Mouse (Mus musculus) heart, embryonic 14.5 days (tissue): ENCODE data around the gene Nemp2. TPM values are rescaled to one million over a fixed set of nuclear protein-coding genes. Genes with fewer than 3 reads are reported as not detected.
"Not testable (repeated sequence)": the region's sequence is repeated elsewhere in the genome, so short reads cannot be mapped to it uniquely, and the experiment has no call there.

Experiments
- ATAC-seq: fragments of 200-750 bp; cut with Nextera tagmentation; 2 replicates; pipeline ENCODE4 v1.8.0; 2017; ENCODE audit warnings: low read depth, moderate TSS enrichment; ENCODE audit not compliant: insufficient number of reproducible peaks, insufficient read depth, low FRiP score
- H3K27ac ChIP-seq, 2 experiments: fragments of 200-500 bp in 1 of 2; fragments of 300-500 bp in 1 of 2; sonication (generic) in 1 of 2; replicated peaks in 1 of 2; 2 replicates each; pipeline ENCODE4 v1.5.1; 2012 to 2014; ENCODE audit warnings: low read depth in 2 of 2, low read length in 2 of 2, control low read depth in 1 of 2, mild to moderate bottlenecking in 1 of 2, mixed read lengths in 1 of 2; ENCODE audit not compliant: control insufficient read depth in 1 of 2, insufficient read depth in 1 of 2
- H3K27me3 ChIP-seq: fragments of 300-500 bp; sonication (generic); 2 replicates; pipeline ENCODE4 v1.6.1; 2014; ENCODE audit warnings: mild to moderate bottlenecking, low read length, control low read depth; ENCODE audit not compliant: control insufficient read depth, insufficient read depth
- H3K36me3 ChIP-seq: fragments of 300-500 bp; sonication (generic); 2 replicates; pipeline ENCODE4 v1.6.1; 2014; ENCODE audit warnings: mild to moderate bottlenecking, control low read depth, low read length, mixed read lengths; ENCODE audit not compliant: control insufficient read depth, insufficient read depth
- H3K4me1 ChIP-seq, 2 experiments: fragments of 200-500 bp in 1 of 2; fragments of 300-500 bp in 1 of 2; sonication (generic) in 1 of 2; 2 replicates each; pipeline ENCODE4 v1.6.1; 2012 to 2014; ENCODE audit warnings: low read length in 2 of 2, control low read depth in 1 of 2, mixed read lengths in 1 of 2; ENCODE audit not compliant: control insufficient read depth in 2 of 2, insufficient read depth in 2 of 2
- H3K4me2 ChIP-seq: fragments of 300-500 bp; sonication (generic); 2 replicates; pipeline ENCODE4 v1.6.1; 2014; ENCODE audit warnings: mild to moderate bottlenecking, low read length
- H3K4me3 ChIP-seq, 2 experiments: fragments of 200-500 bp in 1 of 2; fragments of 300-500 bp in 1 of 2; sonication (generic) in 1 of 2; 2 replicates each; pipeline ENCODE4 v1.5.1; 2012 to 2014; ENCODE audit warnings: low read length in 2 of 2, mild to moderate bottlenecking in 2 of 2, control low read depth in 1 of 2, low read depth in 1 of 2, moderate library complexity in 1 of 2; ENCODE audit not compliant: control insufficient read depth in 1 of 2, insufficient read depth in 1 of 2
- H3K9ac ChIP-seq: fragments of 300-500 bp; sonication (generic); 2 replicates; pipeline ENCODE4 v1.6.1; 2014; ENCODE audit warnings: mild to moderate bottlenecking, low read length
- H3K9me3 ChIP-seq: fragments of 300-500 bp; sonication (generic); 2 replicates; pipeline ENCODE4 v1.6.1; 2016; ENCODE audit warnings: low read length, control low read depth; ENCODE audit not compliant: control insufficient read depth
- WGBS: fragments of 180-500 bp; shearing (Covaris S2); extraction: QIAGEN DNeasy Blood & Tissue Kit; methylation state at CpG from one replicate; pipeline ENCODE4 v1.1.7; 2014; 5-methylcytosine and 5-hydroxymethylcytosine counted together
- polyA plus RNA-seq: library from polyadenylated mRNA; unstranded; fragments of >200 nt; fragmentation: Nextera tagmentation; extraction: Ambion mirVana; gene quantifications from 2 replicates; pipeline ENCODE4 v1.2.1, GENCODE M21; 2014

Nemp2 gene
- polyA plus RNA-seq, 1 experiment from 2014 or later = 5.6 TPM

DNA sequence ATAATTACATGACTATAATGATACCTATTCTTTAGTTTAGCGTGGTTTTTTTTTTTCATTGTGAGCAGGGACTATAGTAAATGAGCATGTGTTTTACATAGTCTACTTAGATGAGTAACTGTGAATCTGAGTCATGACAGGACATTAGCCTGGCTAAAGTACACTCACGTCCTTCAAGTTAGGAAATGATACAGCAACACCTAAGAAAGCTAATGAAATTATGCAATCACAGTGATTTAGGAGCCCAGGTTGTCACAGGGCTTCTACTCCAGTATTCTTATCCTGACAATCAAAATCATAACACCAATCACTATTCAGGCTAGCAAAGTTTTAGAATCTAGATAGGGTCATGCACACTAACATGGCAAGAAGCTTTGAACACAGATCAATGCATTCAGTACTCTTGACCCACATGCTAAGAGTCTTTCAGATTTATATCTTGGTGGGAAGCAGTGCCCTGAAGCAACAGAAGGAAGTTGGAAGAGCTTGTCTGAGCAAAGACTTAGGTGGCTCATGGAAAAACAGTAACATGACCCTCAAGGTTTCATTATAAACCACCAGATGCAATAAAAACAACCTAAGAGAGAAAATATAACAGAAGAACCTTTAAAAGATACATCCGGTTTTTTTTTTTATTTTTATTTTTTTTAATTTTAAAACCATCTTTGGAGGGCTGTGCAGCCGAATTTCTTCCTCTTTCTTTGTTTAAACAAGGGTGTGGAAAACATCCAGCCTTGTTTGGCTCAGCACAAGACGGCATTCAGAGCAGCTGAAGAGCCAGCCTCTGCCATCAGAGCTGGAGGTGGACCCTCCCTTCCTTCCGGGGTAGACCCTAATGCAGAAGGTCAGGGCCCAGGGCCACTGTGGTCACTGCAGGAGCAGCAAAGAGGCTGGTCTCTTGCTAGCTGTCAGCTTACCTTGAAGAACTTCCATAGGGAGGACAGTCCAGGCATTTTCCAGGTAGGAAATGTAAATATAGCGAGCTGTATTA, 45.4 kb downstream of the Nemp2 start:
- no peak overlapping the region for H3K4me3 ChIP-seq
- H3K4me2 ChIP-seq = 0 out of 2 replicates have a peak overlapping the region, but pooled peaks have one; percentile 6
- no peaks in the 10 kb centered on the region for H3K36me3 ChIP-seq
- no peak overlapping the region for H3K9ac ChIP-seq
- H3K9me3 ChIP-seq = peaks cover 5% of the 10 kb centered on the region; the same call in 1 of the 2 replicates
- WGBS = 44% methylated on average over 7 of the region's 7 CpGs
- H3K4me1 ChIP-seq = peaks cover 10 to 17% of the 10 kb centered on the region in 2 experiments
- H3K27ac ChIP-seq = peak overlapping the region; percentile 92 to 96
- ATAC-seq = peak; percentile 61
- H3K27me3 ChIP-seq = no peaks in the 10 kb centered on the region

DNA sequence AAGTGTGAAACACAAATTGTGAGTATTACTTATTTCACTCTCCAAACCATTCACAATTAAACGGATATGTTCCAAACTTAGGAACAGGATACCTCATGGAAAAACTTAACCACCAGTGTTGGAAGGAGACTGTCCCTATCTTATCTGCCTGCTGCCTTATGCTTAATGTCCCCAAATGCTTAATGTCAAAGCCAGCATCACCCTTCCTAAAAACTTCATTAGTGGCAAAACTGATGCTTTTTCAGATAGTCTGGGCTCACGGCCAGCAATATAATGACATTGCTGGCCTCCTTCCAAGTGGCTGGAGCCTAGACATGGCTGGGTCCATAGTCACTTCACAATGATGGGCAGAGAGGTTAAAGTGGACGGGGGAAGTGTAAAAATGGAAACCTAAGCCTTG, 46.1 kb downstream of the Nemp2 start:
- 0 out of 2 replicates have a peak overlapping the region, but pooled peaks have one; percentile 6 for H3K4me2 ChIP-seq
- H3K4me1 ChIP-seq = peaks cover 10 to 17% of the 10 kb centered on the region in 2 experiments
- 3% methylated on average over 3 of the region's 3 CpGs for WGBS
- ATAC-seq = peak; percentile 85
- no peak overlapping the region for H3K9ac ChIP-seq
- H3K27ac ChIP-seq = peak overlapping the region; percentile 92 to 96; a peak in 3 of 4 replicates
- H3K27me3 ChIP-seq = no peaks in the 10 kb centered on the region
- H3K4me3 ChIP-seq = no peak overlapping the region
- H3K36me3 ChIP-seq = no peaks in the 10 kb centered on the region
- H3K9me3 ChIP-seq = peaks cover 4% of the 10 kb centered on the region; the same call in 1 of the 2 replicates

DNA sequence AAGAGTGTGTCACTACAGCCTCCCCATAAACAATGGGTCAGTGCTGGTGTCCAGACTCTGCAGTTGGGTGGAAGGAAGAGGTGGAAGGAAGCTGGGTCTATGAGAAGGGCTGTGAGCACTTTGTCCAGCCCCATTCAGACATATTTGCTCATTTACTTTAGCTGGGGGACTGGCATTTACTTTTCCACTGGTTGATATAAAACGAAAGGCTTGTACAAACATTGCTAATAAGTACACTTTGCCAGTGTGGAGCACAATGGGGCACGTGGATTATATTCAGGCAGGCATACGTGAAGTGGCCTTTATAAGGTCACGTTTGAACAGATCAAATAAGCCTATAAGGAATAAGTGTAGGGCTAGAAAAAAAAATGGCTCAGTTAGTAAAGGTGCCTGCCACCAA, 53.0 kb downstream of the Nemp2 start:
- WGBS = 68% methylated on average over 4 of the region's 4 CpGs

DNA sequence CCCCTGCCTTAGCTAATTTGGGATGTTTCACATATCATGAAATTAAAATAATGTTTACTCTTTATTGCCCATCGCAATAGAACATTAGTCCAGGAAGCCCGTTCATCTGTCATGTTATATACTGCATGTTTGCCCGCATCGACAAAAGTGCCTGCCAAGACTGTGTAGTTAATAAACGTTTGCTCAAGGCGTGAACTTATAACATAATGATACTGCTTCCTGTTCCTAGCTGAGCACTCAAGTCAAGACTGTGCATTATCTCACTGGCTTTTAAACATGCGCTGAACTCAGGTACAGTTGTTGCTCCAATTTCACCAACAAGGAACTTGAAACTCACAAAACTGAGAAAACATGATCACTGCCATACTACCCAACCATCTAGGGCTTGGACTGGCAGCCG, 57.1 kb downstream of the Nemp2 start:
- no peaks in the 10 kb centered on the region for H3K36me3 ChIP-seq
- no peak overlapping the region for H3K4me2 ChIP-seq
- WGBS = 87% methylated on average over 8 of the region's 8 CpGs
- H3K4me3 ChIP-seq = no peak overlapping the region
- no peak overlapping the region for H3K27ac ChIP-seq
- H3K9me3 ChIP-seq = no peaks in the 10 kb centered on the region
- no peaks in the 10 kb centered on the region for H3K27me3 ChIP-seq
- H3K9ac ChIP-seq = no peak overlapping the region
- peaks cover 0 to 5% of the 10 kb centered on the region in 2 experiments; a peak in 2 of 4 replicates for H3K4me1 ChIP-seq
- no peak for ATAC-seq

More for the DNA sequence above, 53.0 kb downstream of the Nemp2 start:
- no peak overlapping the region for H3K4me3 ChIP-seq
- H3K9ac ChIP-seq = no peak overlapping the region
- H3K27ac ChIP-seq = no peak overlapping the region
- no peaks in the 10 kb centered on the region for H3K9me3 ChIP-seq
- no peak for ATAC-seq
- H3K4me1 ChIP-seq = peaks cover 3 to 9% of the 10 kb centered on the region in 2 experiments
- H3K27me3 ChIP-seq = no peaks in the 10 kb centered on the region
- no peaks in the 10 kb centered on the region for H3K36me3 ChIP-seq
- no peak overlapping the region for H3K4me2 ChIP-seq

DNA sequence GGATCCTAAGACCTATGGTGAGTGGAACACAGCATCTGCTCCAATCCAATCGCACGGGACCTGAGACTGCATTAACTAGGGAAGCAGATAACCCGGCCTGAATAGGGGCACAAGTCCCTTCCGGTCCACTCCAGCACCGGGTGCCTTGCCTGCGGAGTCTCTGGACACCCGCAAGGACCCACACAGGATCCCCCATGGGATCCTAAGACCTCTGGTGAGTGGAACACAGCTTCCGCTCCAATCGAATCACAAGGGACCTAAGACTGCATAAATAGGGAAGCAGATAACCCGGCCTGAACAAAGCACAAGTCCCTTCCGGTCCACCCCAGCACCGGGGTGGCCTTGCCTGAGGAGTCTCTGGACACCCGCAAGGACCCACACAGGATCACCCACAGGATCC, 64.0 kb downstream of the Nemp2 start:
- not testable (repeated sequence) for H3K4me3 ChIP-seq, H3K4me2 ChIP-seq, H3K4me1 ChIP-seq, H3K27me3 ChIP-seq, ATAC-seq, H3K27ac ChIP-seq, H3K36me3 ChIP-seq, H3K9ac ChIP-seq, H3K9me3 ChIP-seq
- WGBS = 92% methylated on average over 13 of the region's 13 CpGs

Other genes with a start within 250 kb of the Nemp2 start
- gene Nab1, start 130.0 kb upstream of the Nemp2 start, polyA plus RNA-seq = 32.2 and 32.3 TPM in 2 replicates
- gene Mfsd6, start 96.8 kb downstream of the Nemp2 start, polyA plus RNA-seq = 5.3 and 5.7 TPM in 2 replicates
- gene Inpp1, start 187.0 kb downstream of the Nemp2 start, polyA plus RNA-seq = 13.7 and 14.4 TPM in 2 replicates
- 31.9 and 33.0 TPM in 2 replicates for gene Hibch, start 214.2 kb downstream of the Nemp2 start, polyA plus RNA-seq